Mouse (Mus musculus) T-cell, adult 2 months (primary cell): ENCODE data around the gene Olfr870.
"Not testable (repeated sequence)": the region's sequence is repeated elsewhere in the genome, so short reads cannot be mapped to it uniquely, and the experiment has no call there.

Experiments
- DNase-seq: peaks from one replicate; pipeline ENCODE4 v3.0.0; 2022; ENCODE audit warnings: low spot score

Gene Olfr870

GRCm38 (mm10) chr9:20173957-20174356, at the start of gene Olfr870:
Gene Olfr870, minus strand, starts transcription at chr9:20174057.
- DNase-seq: no peak

DNA sequence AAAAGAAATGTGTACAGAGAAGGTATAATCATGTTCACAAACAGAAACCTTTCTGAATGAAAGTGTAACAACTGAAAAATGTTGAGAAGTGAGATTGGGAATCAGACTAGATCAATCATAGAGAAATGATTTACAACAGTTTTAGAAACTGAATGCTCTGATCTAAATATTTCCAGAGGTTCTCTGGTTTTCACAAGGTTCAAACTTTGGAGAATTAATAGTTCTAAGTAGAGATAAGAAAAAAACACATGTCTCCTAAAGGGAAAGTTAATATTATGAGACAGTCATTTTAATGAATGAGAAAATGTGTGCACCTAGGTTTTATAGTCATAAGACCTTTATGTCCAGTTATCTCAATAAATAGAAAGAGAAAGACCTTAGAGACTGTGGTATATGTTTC, 38.0 kb upstream of the Olfr870 start, which contains the start of gene Olfr871:
Olfr871 (plus strand) TSS at position 301 of the 400 bp plus-strand sequence.
- DNase-seq: no peak

DNA sequence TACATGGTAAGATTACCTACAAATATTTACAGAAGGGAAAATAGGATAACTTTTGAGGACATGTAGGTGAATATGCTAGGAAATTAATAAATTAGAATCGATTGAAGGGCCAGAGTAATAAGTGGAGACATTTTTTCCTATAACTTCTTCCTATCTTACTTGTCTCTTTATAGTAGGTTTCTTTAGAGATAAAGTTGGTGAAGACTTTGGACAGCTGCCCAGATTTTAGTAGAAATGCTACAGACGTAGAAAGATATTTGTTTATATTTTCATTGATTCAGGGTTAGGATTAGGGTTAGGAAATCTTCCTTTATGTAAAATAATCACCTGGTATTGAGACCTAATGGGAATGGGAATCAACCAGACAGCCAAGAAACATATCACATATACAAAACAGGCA, 37.6 kb upstream of the Olfr870 start:
- DNase-seq: no peak

DNA sequence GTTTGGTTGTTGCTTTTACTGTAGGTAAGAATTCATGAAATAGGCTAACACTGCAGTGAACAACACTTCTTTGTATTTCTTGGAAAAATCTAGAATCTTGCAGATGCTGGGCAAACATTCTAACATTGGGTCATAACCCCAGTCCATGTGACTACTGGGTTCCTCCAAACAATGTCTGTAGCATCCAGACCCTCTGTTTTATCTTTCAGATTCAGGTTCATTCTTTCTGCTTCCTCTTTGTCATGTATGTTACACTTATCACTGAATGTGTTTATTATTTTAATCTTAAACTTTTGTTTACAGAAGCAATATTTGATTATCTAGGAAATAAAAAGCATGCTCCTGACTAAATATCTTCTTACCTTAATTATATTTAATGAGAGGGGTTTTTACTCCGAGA, 37.0 kb upstream of the Olfr870 start:
- DNase-seq: no peak

- not testable (repeated sequence) for DNase-seq
Measured at GRCm38 (mm10) chr9:20203413-20203984, 29.6 kb upstream of the Olfr870 start.

DNA sequence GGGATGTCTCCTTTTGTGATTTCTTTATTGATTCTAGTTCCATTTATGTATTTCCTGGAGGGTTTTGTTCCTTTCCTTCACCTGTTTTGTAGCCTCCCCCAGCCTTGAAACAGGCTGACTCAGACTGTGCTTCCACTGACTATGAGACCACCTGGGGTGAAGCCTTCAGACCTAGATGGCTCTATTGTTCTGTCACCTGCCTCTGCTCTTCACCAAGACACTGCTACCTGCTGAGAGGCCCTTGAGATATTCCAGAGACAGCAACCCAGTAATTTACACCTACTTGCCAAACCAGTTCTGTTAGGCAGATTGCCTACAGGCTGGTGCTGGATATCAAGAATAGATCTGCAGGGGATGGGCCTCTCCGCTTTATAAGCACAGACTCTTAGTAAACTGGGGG, 28.3 kb upstream of the Olfr870 start:
- DNase-seq: no peak

- DNase-seq: no peak
Measured at GRCm38 (mm10) chr9:20179463-20179862, 5.6 kb upstream of the Olfr870 start.

DNA sequence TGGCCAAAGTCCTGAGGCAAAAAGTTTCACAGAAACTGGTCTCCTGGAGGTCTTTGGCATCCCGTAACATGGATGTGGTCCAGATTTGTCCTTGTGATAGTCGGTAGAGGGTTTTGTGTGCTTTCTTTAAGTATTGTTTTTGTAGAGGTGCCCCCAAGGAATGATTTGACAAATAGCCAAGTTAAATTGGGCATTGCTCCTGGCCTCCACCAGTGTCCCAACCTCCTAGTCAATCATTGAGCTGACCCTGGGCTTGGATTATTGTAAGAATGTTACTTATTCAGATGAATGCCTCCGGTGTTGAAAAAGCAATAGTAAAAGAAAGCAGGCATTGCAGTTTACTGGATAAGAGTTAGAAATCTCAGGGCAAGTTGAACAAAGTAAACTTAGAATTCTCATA, 24.2 kb downstream of the Olfr870 start:
- DNase-seq: no peak

- DNase-seq: no peak
Measured at GRCm38 (mm10) chr9:20128709-20129108, 45.1 kb downstream of the Olfr870 start, which contains the start of gene Olfr869. Gene Olfr869, plus strand, starts transcription at chr9:20129009.
